Mouse (Mus musculus) myocyte (in vitro differentiated cells): Measurements from ENCODE around the gene Dnaaf2.

ENCODE experiments used
- CEBPB ChIP-seq: IDR thresholded peaks from 2 replicates; pipeline ENCODE4 v1.6.1; 2011; ENCODE audit warnings: mild to moderate bottlenecking, moderate library complexity; ENCODE audit not compliant: poor library complexity, insufficient read depth, severe bottlenecking
- MAX ChIP-seq: IDR thresholded peaks from one replicate; pipeline ENCODE4 v1.6.1; 2011; ENCODE audit warnings: low read depth, mild to moderate bottlenecking, control low read depth
- MYOD1 ChIP-seq, 3 experiments: IDR thresholded peaks; one replicate each; pipeline ENCODE4 v1.6.1; 2011; ENCODE audit warnings: control low read depth in 2 of 3, low read depth in 2 of 3, mild to moderate bottlenecking in 2 of 3, moderate library complexity in 1 of 3; ENCODE audit not compliant: insufficient read length in 2 of 3, control insufficient read depth in 1 of 3
- MYOG ChIP-seq, 3 experiments: IDR thresholded peaks; one replicate each; pipeline ENCODE4 v1.6.1; 2011; ENCODE audit warnings: control low read depth in 2 of 3, low read depth in 2 of 3, mild to moderate bottlenecking in 2 of 3; ENCODE audit not compliant: insufficient read length in 2 of 3, control insufficient read depth in 1 of 3, insufficient read depth in 1 of 3
- POLR2A ChIP-seq: IDR thresholded peaks from one replicate; pipeline ENCODE4 v1.6.1; 2011; ENCODE audit warnings: low read depth, mild to moderate bottlenecking, control low read depth, moderate library complexity; ENCODE audit not compliant: insufficient read length
- POLR2AphosphoS2 ChIP-seq: IDR thresholded peaks from one replicate; pipeline ENCODE4 v1.6.1; 2011; ENCODE audit warnings: low read depth, control low read depth; ENCODE audit not compliant: insufficient read length
- TCF12 ChIP-seq: IDR thresholded peaks from one replicate; pipeline ENCODE4 v1.6.1; 2011; ENCODE audit warnings: mild to moderate bottlenecking, control low read depth; ENCODE audit not compliant: poor library complexity, insufficient read depth, severe bottlenecking
- TCF3 ChIP-seq: IDR thresholded peaks from one replicate; pipeline ENCODE4 v1.6.1; 2011; ENCODE audit warnings: low read depth, control low read depth; ENCODE audit not compliant: insufficient read length
- USF1 ChIP-seq: IDR thresholded peaks from one replicate; pipeline ENCODE4 v1.6.1; 2011; ENCODE audit warnings: low read depth, mild to moderate bottlenecking, control low read depth, moderate library complexity

- no peak for TF ChIP-seq MAX
- no peak for TF ChIP-seq POLR2A
- TF ChIP-seq MYOD1 (IDR thresholded peaks at IDR 0.05; ENCODE audit: control insufficient read depth in 1 of 3, insufficient read length in 2 of 3, low read depth in 2 of 3) = no peak
- no peak for TF ChIP-seq USF1
- no peak for TF ChIP-seq TCF12
- no peak for TF ChIP-seq CEBPB
- no peak for TF ChIP-seq POLR2AphosphoS2
- TF ChIP-seq TCF3 = no peak
- TF ChIP-seq MYOG (IDR thresholded peaks at IDR 0.05; ENCODE audit: control insufficient read depth in 1 of 3, insufficient read depth in 1 of 3, insufficient read length in 2 of 3, low read depth in 2 of 3) = no peak
Measured at GRCm38 (mm10) chr12:69164904-69165303, 33.3 kb downstream of the Dnaaf2 start.
